Mouse (Mus musculus) c-Kit-positive CD71-positive TER-119-negative erythroid progenitor cells, embryonic 14.5 days (primary cell): ENCODE data around the gene Slc25a48.

ENCODE experiments used
- DNase-seq: peaks from one replicate; pipeline ENCODE4 v3.0.0-alpha.2; 2013; ENCODE audit warnings: low read depth

Gene Slc25a48

DNA sequence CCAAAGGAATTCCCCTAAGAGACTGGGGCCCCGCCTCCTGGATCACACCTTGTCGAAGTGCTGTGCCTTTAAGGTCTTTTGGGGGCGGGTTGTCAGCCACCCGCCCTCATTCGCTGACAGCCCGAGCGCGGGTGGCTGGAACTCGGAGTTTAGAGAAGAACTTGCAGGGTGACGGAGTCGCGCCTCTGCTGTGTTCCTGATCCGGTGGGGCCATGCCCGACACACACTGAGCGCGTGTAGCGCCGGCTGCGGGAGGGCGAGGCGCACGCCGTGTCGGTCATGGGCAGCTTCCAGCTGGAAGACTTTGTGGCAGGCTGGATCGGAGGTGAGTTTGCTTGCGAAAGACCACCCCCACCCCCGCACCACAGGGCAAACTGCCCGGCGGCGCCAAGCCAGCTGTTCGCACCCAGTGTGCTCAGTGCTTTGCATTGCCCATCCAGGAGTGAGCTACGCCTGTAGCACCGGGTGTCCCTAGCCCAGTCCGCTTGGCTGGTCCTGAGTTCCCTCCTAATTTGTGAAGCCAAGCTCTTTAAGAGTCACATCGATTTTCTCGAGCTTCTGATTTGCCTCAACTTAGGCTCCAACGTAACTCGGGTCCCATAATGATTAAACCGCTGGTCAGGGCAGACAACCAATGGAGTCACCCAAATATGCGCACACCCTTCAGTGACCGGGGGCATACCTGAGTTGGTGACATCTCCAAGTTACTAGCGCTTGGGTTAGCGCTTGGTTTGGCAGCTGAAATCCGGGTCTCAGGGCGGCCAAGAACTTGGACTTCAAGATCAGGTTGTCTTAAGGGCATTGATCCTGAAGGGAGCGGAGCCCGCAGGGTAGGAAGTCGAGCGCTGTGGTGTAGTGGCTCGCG is at the start of gene Slc25a48:
Gene Slc25a48, plus strand, starts transcription at position 145 of the 865 bp plus-strand sequence.
- DNase-seq, result no peak

DNA sequence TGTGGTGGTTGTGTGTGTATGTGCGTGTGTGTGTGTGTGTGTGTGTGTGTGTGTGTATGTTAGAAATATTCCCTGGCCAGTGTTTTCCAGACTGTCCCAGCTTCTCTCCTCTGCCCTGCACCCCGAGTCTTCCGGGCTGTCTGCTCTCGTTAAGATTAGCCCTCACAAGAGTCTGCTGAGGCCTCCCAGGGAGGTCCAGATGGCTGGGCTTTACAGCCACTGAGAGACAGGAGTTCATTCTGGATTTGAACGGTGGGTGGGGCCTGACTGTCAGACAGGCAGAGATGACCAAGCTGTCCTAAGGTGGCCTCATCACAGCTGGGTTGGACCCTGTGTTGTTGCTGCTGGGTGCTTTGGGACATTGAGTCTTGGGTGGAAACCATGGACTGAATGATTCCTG is 40.6 kb upstream of the Slc25a48 start:
- no peak for DNase-seq

DNA sequence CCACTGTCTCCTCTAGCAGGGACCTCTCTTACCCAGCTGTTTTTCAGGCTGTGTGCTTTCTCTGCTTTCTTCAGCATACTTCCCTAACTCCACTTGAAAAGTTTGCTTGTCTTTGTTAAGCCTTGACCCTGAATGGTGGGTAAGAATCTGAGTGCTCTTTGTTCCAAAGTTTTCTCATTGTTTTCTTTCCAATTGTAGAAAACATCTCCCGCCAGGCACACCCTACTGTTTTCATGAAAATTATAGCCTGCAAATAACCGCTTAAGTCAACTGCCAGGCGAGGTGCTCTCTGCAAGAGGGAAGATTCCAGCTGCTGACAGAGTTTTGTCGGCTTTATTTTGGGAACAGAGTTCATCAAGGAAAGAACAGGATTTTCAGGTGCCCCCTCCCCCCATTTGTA is 37.0 kb upstream of the Slc25a48 start:
- no peak for DNase-seq

DNA sequence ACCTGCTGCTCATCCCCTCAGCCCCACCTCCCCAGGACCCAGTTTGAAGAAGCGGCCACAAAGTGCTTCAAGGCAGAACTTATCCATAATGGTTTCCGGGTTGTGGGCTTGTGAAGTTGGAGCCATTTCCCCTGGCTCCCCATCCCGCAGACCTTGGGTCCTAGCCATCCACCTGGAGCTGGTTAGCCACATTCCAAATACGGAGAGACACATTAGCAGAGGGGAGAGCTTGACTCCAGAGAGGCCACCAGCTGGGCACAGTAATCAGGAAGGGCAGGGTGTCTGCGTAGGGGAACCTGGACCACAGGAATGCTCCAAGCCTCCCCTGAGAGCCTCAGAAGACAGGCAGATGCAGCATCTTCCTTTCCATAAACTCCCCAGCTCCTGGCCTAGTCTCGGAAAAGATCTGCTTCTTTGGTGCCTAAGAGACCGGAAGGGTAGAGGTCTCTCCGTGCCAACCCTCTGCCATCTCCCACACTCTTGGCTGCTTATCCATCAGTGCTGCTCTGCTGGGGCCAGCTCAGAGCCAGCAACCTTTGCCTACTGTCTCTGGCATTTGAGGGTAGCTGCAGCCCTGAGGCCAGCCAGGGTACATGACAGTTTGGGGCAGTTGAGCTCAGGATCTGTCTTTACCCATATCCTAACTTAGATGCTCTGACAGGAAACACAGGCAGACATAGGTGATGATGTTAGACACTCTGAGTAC is 34.6 kb upstream of the Slc25a48 start:
- DNase-seq, result no peak

DNA sequence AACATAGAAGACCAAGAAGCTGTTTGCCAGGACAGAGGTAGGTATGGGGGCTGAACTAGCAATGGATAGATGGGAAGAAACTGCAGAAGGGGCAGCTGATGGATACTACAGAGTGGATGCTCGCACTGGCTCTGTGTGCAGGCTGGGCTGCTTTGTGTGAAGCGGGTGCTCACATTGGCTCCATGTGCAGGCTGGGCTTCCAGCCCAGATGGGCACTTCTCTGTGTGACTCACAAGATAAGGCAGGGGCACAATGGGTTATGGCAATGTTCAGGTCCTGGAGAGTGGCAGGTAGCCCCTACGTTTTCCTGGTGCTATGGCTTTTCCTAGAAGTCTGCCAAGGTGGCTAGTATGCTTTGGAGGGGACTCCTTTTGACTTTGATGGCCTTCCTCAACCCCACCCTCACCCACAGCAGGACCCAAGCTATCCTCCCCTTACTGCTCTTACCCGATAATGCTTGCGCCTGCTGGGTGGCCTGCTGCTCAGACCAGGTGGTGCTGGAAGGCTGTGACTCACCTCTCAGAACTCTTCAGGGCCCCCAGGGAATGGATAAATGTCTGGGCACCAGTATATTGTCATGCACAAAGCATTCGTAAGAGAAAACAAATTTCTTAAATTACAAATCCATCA is 33.5 kb upstream of the Slc25a48 start:
- DNase-seq, result no peak

DNA sequence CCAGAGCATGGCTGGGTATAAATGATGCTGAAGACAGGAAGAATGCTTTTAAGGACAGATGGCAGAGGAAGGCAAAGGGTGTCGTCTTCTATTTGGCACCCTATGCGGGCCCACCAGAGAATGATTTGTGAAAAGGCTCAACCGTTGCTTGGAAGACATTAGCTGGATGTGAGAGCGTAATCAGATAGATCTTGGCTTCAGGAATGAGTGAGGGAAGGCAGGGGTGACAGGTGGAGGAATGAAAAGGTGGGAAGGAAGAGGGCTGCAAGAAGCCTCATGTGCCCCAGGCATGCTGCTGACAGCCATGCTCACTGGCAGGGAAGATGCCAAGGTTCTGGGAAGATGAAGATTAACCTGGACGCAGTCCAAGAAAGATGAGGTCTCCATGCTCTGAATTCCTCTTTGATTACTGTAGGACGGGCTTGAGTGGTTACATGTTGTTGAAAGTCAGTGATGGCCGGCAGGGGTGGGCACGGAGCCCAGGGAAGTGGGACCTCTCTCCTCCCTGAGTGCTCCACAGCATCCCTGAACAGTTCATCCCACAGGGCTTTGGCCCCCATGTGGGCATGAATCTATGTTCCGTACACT is 25.8 kb upstream of the Slc25a48 start:
- DNase-seq, result no peak

DNA sequence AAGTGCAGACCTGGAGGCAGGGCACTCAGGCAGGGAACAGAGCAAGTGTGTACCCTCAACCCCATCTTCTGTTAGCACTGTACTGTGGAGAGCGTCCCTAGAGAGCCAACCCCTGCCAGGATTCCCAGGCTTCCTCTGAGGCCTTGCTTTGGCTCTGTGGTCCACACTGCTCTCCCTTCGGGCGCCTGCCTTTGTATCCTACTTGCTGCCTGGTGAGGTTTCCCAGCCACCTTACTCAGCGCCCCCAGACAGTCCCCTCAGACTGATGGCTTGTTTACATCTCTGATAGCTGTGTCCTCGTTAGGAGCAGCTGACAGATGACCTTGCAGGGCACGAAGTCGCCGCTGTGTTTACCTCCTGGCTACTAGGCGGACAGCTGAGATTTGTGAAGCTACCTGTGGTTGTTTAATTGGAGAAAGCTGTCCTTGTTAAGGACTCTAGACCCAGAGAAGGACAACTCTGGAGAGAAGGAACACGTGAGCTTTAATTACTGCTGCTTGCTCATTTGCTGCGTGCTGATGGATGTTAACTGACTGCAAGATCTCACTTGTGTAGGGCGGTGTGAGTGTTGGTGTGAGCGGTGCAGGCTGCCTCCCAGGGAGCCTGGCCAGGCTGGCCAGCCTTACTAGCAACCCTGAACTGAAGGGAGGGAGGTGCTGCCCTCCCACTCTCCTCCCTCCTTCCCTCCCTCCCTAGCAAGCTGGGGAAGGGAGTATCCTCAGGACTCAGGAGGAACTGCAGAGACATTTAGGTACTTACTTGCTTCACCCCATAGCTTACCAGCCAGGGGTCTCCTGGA is 19.3 kb upstream of the Slc25a48 start:
- DNase-seq, result no peak

DNA sequence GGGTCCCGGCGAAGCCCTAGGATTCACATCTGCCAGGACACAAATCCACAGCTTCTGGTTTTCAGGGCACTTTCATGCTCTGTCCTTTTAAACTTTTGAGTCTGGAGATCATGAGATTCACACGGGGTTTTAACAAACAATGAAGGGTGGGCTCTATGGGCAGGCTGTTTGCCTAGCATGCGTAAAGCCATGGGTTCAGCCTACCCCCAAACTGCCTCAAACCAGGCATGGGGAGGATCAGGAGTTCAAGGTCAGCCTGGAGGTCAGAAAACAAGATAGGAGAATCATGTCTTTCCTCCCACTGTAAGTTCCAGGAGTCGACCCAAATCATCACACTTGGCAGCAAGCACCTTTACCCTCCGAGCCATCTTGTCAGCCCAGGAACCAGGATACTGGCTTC is 18.6 kb upstream of the Slc25a48 start:
- no peak for DNase-seq

DNA sequence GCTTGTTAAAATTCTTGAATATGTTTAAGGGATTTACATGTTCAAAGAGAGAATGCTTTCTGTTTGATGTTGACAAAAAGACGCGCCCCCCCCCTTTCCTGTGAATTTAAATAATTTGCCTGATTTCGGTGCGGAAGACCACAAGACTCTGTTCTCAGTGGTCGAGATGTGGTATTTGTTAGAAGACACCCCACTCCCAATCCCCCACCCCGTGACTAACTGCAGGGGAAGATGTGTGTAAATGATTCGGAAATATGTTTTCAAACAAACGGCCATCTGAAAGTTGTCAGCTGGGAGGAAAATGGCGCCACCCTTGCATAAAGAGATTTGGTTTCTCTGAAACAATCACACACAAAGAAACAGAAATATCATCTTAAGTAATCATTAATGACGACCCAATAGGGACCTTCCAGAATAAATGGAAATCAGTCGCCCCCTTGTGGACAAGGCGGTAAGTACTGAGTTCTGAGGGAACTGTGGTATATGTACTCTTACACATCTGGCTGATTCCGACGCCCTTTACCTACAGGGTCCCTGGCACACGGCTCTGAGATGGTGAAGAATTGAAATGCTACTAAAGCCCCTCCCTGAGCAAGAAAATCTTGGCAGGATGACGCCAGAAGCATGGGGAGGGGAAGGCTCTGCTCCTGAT is 16.0 kb upstream of the Slc25a48 start:
- peak; percentile 13 for DNase-seq

DNA sequence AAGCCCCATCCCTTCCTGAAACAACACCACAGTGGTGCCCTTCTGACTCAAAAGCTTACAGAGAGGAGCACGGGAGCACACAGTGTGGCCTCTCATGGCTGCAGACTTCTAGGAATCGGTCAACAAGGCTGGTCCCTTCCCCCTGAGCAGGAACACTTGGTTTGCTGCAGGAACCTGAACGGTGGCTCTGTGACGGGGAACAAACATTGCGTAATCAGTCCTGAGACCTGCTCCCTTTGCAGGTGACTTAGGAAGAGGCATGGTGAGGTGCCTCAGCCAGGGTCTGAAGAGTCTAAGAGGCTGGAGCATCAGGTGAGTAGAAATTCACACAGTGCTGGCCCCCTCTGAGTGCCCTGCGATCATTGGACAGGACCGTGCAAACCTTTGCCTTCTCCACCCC is 12.2 kb upstream of the Slc25a48 start:
- DNase-seq, result no peak

DNA sequence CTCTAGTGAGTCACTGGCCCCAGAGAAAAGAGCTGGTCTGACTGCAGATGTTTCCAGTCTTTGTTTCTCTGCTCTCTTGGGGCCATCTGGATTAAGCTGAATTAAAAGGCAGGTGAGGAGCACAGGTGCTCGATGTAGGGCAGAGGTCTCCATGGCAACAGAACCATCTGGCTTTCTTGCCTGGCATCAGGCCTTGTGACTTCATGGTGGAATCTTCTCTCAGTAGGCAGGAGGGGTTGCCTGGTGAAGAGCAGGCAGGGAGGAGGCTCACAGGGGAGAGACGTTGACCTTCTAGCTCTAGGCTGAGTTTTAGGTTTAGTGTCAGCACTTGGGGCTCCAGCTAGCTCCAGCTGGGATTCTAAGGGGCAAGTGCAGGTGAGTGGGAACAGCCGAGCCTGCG is 11.8 kb upstream of the Slc25a48 start, which contains the start of gene Gm3045:
Gene Gm3045, plus strand, starts transcription at position 230 of the 400 bp plus-strand sequence.
- DNase-seq, result no peak

DNA sequence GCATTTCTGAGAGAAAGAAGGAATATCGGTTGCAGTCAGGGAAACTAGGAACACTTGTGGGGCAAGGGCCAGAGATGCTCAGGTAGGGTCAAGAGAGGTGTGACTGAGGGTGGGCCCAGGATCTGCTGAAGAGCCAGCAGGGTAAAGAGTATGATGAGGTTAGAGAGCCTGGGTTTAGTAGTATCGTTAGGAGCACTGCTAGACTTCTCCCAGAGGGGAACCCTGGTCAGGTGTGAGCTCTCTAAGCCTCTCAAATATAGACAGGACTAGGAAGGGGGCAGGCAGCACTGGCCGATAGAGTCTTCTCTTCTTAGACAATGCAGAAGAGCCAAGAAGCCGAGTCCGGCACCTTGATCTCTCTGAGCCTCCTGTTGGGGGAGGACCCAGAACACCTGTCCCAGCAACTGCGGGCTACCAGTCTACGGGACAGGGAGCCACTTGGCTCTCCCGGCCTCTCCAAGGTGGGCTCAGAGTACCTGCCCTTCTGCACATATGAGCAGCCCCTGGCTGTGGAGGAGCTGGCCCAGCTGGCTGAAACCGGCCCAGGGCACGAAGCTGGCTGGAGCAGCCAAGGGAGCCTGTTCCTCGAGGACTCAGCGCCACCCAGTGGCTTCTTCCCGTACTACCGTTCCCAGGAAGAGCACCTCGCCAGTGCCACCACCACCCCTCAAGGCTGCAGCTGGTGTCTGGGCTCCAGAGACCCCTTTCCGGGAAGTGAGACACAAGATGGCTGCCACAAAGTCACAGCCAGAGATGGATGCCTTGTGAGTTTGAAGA is 9.2 kb upstream of the Slc25a48 start:
- DNase-seq, result peak; percentile 10

DNA sequence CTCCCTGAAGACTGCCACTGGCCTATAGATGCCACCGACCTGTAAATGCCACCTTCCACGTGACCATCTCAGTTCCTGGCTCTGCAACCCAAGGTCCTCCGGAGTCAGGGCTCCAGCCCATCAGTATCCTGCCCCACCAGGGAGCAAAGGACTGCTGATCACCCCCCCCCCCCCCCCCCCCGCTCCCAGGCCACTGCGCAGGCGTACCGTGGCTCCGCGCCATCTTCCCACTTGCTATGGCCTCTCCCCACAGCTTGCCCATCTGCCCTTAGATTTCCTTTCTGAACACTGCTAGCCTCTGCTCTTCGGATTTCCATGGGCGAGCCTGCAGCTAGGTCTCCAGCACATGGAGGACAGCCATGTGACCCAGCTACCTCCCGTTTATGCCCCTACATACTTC is 5.7 kb upstream of the Slc25a48 start:
- DNase-seq, result no peak

DNA sequence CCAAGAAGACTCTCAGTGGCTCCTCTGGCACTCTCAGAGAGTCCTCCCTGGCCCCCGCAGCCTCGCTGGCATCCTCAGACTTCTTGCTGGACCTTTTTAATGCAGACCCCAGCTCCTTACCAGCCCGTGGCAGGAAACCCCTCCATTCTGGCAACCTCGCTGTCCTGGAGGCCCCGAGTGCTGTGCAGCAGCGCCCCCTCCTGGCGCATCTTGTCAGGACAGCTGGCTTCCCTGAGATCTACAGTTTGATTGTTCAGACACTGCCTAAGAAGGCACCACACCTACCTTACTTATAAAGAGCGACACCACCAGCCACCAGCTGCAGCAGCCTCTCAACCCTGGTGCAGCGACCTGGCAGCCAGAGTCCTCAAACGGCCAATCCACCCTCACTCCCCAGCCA is 4.7 kb upstream of the Slc25a48 start:
- DNase-seq, result peak; percentile 16

DNA sequence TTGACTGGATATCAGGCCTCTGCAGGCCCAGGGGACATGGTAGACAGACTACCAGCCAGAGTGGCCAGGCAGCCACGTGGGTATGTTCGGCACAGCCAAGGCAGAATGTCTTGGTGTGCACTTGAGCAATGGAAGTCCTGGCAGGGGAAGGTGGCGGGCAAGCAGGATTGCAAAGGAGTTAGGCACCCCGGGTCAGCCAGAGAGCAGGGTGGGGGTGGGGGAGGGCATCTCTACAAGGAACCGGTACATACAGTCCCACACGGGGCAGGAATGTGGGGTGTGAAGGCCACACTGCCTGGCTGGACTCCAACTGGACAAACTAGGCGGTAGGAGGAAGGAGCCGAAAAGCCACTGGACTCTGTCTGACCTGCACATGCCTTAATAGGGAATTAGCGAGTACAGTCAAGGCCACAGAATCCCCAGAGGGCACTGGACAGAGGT is 3.8 kb upstream of the Slc25a48 start:
- DNase-seq, result no peak

DNA sequence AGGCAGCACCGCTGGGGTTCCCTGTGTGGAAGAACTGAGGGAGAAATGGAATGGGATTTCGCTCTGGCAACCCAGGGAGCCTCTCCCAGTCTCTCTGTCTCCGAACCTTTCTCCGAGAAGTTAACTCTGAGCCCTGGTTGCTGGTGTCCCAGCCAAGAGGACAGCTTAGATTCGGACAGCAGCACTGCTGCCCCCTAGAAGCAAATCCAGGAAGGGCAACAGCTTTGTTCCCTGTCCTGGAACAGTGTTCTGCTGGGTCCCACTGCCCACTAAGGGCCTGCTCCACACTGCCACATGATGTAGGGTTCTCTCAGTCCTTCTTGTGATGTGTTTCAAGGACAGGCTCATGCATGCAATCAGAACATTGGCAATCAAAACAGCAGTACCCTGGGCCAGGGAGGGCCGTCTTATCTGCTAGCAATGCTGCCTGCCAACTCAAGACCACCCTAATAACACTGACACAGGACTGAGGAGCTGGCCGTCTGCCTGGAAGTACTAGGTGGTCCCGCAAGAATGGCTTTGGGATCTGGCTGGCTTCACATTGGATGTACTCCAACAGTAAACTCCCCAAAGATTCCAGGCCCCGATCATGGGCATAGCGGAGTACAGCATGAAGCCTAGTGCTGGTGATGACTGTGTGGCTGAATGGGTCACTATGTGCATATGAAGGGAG is 2.4 kb upstream of the Slc25a48 start:
- no peak for DNase-seq

DNA sequence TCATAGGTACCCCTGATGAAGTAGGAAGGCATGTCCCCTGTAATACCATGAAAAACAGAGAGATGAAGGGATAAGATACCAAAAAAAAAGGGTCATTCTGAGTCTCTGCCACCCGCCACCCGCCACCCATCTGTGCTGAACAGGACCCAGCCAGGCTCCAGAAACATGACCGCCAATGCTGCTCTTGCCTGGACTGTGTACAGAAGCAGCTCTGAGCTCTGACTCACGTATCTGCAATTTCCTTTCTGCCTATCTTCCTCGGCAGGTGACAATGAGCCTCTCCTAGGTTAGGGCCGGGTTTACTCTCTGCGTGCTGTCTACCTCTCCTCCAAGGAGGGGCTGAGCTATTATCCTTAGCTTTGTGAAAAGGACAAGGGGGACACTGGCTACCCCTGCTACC is 5.3 kb downstream of the Slc25a48 start:
- no peak for DNase-seq

DNA sequence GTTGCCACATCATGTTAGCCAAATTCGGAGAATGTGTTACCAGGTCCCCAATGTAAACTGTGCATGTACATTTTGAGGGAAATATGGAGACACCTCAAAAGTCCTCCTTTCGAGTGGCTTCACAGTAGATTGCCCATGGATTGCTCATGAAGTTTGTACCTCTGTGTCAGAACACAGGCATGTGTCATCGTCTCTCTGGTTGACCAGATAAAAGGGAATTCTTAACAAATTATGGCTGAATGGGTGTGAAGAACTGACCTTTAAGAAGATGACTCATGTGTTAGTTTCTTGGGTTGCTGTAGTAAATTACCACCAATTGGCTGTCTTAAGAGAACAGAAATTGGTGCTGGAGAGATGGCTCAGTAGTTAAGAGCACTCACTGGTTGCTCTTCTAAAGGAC is 6.0 kb downstream of the Slc25a48 start:
- DNase-seq, result no peak

DNA sequence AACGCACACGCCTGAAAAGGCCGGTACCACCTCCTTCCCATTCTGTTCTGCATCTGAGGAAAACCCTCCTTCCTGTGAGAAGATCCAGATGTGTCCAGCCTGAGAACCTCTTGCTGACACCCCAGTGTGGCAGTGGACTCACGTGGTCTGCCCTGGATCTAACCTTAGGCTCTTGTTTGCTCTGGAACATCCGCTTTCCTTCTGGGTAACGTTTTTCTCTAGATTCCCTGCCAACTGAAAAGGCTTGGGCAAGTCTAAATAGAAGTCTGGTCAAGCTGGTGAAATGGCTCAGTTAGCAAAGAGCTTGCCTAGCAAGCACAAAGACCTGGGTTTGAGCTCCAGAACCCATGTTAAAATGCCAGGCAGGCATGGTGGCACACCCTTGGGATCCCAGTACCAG is 6.8 kb downstream of the Slc25a48 start:
- no peak for DNase-seq
